Mouse (Mus musculus) small intestine, adult 2 months (tissue): ENCODE results near the gene Cenpv.

ENCODE experiments used
- CTCF ChIP-seq: fragments of 200-500 bp; IDR thresholded peaks from 2 replicates; pipeline ENCODE4 v1.5.1; 2012; ENCODE audit warnings: low read depth, mild to moderate bottlenecking, control low read depth, inconsistent platforms, low read length, moderate library complexity, mixed read lengths; ENCODE audit not compliant: insufficient replicate concordance, insufficient read length; ENCODE audit errors: extremely low read depth
- POLR2A ChIP-seq: fragments of 200-500 bp; IDR thresholded peaks from 2 replicates; pipeline ENCODE4 v1.6.1; 2012; ENCODE audit warnings: low read depth, mild to moderate bottlenecking, control low read depth, inconsistent platforms, low read length, moderate library complexity

DNA sequence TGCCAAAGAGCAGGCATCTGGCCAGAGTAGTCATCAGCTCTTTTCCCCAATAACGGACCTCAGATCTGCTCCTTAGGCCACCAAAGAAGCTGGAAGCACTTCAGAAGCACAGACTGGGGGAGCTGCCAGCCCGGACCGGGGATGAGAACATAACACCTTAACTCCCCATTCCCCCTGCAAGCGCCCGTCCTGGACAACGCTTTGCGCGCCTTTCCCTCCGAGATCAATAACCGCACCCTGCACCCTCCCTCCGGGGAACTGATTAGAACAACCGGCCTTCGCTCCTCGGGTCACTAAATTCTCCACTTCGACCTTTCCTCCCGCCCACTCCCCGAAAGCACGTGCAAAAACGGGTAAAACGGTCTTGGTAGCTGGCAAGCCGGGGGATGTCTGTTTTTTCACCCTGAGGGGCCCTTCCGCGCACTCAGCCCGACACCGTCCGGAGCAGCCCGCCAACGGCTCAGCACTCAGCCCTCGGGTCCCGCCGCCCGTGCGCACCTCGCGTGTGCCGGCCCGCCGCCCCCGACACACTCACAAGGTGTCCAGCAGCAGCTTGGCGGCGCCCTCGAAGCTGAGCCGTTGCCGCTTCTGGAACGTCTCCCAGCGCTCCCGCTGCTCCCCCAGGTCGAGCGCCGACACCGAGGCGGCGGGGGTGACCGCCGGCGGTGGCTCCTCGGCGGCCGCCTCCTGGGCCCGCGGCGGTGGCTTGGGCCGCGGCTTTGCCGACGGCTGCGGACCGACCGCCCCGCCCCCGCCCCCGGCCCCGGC lies 556 bp downstream of the Cenpv start:
- TF ChIP-seq POLR2A: peak; percentile 65; the same call in 1 of the 2 replicates
- TF ChIP-seq CTCF: no peak
